Mouse (Mus musculus) Muller cell, postnatal 12 days (primary cell): ENCODE data around the gene Tfr2.

ENCODE experiments used
- DNase-seq: peaks from one replicate; pipeline ENCODE4 v3.0.0-alpha.2; 2015; ENCODE audit errors: inconsistent ontology term

Gene Tfr2

DNA sequence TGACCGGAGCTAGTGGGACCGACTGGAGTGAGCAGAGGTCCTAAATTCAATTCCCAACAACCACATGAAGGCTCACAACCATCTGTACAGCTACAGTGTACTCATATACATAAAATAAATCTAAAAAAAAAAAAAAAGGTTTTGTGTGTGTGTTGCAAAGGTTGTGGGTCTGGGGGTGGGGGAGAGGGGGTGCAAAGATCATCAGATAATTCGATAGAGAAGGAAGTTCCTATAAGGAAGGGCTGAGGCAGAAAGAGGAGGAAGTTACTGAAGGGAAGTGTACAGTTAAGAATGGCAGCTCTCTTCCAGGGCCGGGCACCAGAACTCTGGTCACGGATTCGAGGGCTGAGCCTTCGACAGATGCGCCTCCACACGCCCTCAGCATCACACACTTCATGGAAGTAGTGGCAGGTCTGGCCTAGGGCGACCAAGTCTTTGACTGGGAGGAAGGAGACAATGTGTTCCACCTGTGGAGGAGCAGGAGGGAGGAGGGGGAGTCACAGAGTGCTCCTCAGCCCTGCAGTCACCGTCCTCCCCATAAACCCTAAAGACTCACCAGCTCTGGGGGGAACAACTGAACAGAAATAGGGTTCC is 54.4 kb downstream of the Tfr2 start:
- DNase-seq = no peak

DNA sequence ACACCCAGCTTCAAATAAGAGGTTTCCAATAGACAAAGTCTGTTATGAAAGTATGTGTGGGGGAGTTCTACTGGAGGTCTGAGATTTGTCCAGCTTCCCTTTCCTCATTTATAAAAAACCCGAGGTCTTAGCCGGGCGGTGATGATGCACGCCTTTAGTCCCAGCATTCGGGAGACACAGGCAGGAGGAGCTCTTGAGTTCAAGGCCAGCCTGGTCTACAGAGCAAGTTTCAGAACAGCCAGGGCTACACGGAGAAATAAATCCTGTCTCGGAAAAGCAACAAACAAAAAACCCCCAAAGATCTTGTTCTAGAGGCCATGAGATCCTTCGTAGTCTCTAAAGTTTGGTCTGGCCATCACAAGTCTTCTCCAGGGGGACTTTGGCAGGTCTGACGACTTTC is 58.4 kb downstream of the Tfr2 start:
- no peak for DNase-seq

DNA sequence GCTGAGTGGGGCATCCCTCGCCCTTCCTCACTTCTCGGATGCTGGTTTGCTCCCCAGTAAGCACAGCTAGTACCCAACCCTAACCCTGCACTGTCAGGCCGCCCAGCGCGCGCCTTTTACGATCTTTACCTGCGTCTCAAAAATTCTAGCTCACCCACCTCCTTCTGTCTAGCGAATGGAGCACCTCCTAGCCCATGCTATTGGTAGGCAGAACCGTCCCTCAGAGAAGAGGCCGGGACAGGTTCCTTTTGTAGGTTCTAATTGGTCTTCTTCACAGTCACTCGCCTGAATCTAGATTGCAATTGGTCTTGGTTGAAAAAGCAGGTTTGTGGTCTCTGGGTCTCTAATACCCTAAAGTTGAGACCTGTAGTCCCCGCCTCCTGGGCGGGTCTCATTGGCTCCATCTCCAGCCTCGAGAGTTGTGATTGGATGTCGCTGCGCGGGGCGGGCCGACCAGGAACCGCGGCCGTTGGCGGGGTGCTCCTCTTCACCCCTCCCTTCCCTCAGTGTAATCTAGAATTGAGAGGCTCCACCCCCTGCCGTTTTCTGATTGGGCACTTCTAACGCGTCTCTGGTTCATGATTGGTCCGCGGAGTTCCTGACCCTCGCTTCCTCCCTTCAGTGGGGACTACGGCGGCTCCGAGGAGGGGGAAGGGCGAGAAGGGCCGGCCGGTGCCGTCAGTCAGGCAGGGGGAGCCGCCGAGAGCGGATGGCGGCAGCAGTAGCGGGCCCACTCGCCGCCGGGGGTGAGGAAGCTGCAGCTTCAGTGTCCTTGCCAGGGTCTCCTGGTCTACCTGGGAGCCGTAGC is 59.1 kb downstream of the Tfr2 start, which contains the start of the genes Fbxo24, Lrch4 and Gm20605:
TSS of gene Fbxo24 (minus strand) at position 505 of the 808 bp plus-strand sequence.
TSS of gene Lrch4 (plus strand) at position 624 of the 808 bp plus-strand sequence.
TSS of gene Gm20605 (plus strand) at position 678 of the 808 bp plus-strand sequence.
- peak; percentile 100 for DNase-seq

DNA sequence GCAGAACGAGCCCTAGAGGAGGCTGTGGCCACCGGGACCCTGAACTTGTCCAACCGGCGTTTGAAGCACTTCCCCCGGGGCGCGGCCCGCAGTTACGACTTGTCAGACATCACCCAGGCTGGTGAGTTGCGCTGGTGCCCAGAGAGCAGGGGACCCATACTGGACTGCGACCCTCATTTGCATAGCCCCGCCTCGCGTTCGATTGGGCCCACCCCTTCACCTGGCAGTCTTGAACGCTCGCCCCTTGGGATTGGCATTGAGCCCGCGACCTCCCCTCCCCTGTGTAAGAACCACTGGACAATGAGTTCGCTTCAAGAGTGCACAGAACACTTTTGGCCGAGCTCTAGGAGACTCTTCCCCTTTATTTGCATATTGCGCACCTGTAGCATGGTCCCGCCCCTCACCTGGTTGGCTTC is 59.7 kb downstream of the Tfr2 start:
- DNase-seq = no peak

DNA sequence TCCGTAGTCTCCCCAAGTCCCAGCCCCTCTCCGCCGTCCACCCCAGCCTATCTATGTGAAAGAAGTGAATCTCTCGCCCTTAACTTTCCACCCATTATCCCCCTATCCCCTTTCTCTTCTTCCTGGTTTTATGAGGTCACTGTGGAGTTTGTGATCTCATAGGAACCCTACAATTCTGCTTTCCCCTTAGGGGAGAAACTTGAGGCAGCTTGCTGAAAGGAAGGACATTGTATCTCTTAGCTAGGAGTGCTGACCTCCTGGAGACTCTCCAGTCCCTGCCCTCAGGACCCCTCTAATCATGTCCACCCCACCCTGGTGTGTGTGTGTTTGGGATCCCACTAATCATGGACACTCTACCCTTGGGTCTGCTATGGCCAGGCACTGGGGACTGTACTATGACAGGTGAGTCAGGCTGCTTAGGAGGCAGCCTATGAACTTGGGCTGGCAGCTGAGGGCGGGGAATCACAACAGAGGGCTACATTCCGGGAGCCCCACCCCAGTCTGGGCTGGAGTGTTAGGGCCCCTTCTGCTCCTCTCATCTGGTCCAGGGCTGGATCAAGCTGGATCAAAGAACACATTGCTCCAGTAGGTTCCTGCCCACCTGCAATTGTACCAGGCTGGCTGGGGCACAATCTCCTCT is 60.4 kb downstream of the Tfr2 start:
- no peak for DNase-seq

DNA sequence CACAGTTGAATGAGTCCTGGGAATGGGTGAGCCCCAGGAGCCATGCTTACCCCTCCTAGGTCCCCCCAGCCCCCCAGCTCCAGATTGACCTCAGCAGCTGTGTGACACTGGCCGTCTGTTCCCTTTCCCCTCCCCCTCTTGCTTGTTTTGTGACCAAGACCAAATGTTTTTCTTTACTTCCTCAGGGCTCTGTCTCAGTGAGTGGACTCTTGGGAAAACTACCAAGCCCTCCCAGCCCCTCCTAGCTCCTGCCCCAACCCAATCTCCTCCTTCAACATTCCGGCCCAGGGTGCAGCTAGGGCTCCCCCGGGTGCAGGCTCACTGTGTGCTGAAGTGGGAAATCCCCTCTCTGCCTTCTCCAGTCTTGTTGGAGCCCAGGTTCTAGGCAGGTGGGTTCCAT is 61.0 kb downstream of the Tfr2 start:
- no peak for DNase-seq

DNA sequence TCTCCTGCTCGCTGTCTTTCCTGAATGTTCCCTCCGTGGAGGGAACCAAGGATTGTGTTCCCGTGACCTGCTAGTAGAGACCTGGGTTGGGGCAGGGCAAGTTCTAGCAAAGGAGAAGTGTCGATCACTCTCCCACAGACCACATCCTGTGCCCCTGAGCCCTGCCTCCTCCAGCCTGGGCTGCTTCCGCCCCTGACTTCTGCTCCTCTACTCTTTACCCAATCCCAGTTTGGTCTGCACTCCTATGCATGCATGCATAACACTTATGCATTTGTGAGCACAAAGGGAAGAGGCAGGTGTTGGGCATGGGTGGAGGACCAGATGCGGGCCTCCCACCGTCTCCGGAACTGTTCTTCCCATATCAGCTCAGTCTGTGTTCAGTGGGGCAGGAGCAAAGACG is 61.5 kb downstream of the Tfr2 start:
- no peak for DNase-seq

DNA sequence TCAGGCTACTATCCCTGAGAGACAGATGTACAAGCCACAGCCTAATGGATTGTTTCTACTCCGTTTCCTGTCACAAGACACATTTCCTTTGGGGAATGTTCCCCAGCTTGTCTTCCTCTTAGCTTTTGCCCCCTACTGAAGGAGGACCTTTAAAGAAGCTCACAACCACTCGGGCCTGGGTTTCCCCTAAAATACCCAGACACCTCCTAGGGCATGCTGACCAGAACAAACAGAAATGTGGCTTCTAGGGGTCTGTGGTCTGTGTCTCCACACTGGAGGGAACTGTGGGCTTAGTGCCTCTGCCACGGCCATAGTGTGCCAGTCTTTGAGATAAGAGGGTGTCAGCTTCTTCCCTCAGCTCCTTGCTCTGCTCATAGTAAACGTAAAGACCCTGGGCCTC is 62.0 kb downstream of the Tfr2 start:
- no peak for DNase-seq

DNA sequence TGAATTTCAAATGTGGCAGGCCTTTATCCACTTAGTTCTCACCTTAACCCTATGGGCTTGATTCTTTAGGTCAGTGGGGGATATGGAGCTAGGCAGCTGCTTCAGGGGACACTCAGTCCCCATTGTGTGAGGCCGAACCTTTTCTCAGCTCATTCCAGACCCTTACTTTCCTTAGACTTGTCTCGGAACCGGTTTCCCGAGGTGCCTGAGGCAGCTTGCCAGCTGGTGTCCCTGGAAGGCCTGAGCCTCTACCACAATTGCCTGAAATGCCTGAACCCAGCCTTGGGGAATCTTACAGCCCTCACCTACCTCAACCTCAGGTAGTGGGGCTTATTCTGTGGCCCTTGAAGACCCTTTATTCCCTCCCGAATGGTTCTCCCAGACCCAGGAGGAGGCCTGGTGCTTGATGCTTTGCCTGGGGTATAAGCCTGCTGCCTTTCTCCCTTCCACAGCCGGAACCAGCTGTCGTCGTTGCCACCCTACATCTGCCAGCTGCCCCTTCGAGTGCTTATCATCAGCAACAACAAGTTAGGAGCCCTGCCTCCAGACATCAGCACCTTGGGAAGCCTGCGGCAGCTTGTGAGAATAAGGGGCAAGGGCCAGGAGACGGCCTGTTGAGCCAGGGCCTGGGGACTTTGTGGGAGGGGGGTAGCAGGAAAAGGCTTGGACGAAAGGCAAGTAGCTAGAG is 63.9 kb downstream of the Tfr2 start:
- no peak for DNase-seq
